Comparison of ENCODE assay signal across 8 mouse cellular contexts in genomic region chr19:24264991-24265390, GRCm38 (mm10). TPM values are rescaled to one million over a fixed set of nuclear protein-coding genes. Genes with fewer than 3 reads are reported as not detected.
DNase-seq lines count a peak whose midpoint lies in the region; ATAC-seq and TF ChIP-seq lines count a peak whose summit lies in the region.

No protein-coding gene starts in this region.

- H3K79me2 ChIP-seq in C2C12 (ENCODE audit: control insufficient read depth, insufficient read depth) = no peaks in the 10 kb centered on the region

- no peaks in the 10 kb centered on the region for H3K4me1 ChIP-seq in embryonic facial prominence, embryonic 14.5 days (ENCODE audit: control insufficient read depth, insufficient read depth, low read length)
- no peaks in the 10 kb centered on the region for H3K4me1 ChIP-seq in kidney, embryonic 14.5 days (ENCODE audit: control insufficient read depth, insufficient read depth, low read length)
- no peaks in the 10 kb centered on the region for H3K4me1 ChIP-seq in limb, embryonic 14.5 days (ENCODE audit: control insufficient read depth, insufficient read depth, low read length)
- H3K4me1 ChIP-seq in midbrain, postnatal 0 days (ENCODE audit: insufficient read depth, low read length) = no peaks in the 10 kb centered on the region

- no peak overlapping the region for H3K27ac ChIP-seq in embryonic facial prominence, embryonic 14.5 days (replicated peaks; ENCODE audit: low read depth, low read length)
- H3K27ac ChIP-seq in kidney, embryonic 14.5 days (ENCODE audit: low read depth, low read length) = no peak overlapping the region
- H3K27ac ChIP-seq in limb, embryonic 14.5 days (replicated peaks; ENCODE audit: low read depth, low read length) = no peak overlapping the region
- H3K27ac ChIP-seq in midbrain, postnatal 0 days (ENCODE audit: low read depth, low read length) = no peak overlapping the region

- H3K4me3 ChIP-seq in C2C12 (ENCODE audit: insufficient read depth, poor library complexity, severe bottlenecking) = no peak overlapping the region
- no peak overlapping the region for H3K4me3 ChIP-seq in embryonic facial prominence, embryonic 14.5 days (ENCODE audit: low read depth, low read length)
- no peak overlapping the region for H3K4me3 ChIP-seq in kidney, embryonic 14.5 days (ENCODE audit: low read length)
- H3K4me3 ChIP-seq in limb, embryonic 14.5 days (replicated peaks; ENCODE audit: low read length) = no peak overlapping the region
- H3K4me3 ChIP-seq in midbrain, postnatal 0 days (ENCODE audit: low read depth, low read length) = no peak overlapping the region

- peak; percentile 75 for DNase-seq in adrenal gland, postnatal 25 days
- DNase-seq in embryonic facial prominence, embryonic 14.5 days (ENCODE audit: low spot score) = peak; percentile 84
- DNase-seq in heart, adult 9 months (ENCODE audit: low spot score in 2 of 2) = peak; percentile 70 to 79
- DNase-seq in limb, embryonic 14.5 days (ENCODE audit: low spot score) = peak; percentile 76
- peak; percentile 82 for DNase-seq in midbrain, postnatal 0 days (ENCODE audit: low spot score)
- DNase-seq in splenic B cell, adult 2 months (ENCODE audit: low read depth, low spot score) = peak; percentile 90

- no peak overlapping the region for H3K4me2 ChIP-seq in embryonic facial prominence, embryonic 14.5 days (ENCODE audit: low read depth, low read length)
- no peak overlapping the region for H3K4me2 ChIP-seq in kidney, embryonic 14.5 days (replicated peaks; ENCODE audit: low read depth, low read length)
- H3K4me2 ChIP-seq in limb, embryonic 14.5 days (replicated peaks; ENCODE audit: low read depth, low read length, severe bottlenecking) = no peak overlapping the region
- no peak overlapping the region for H3K4me2 ChIP-seq in midbrain, postnatal 0 days (ENCODE audit: low read depth, low read length, poor library complexity, severe bottlenecking)

- TF ChIP-seq POLR2A in limb, embryonic 14.5 days (IDR thresholded peaks at IDR 0.05; ENCODE audit: borderline replicate concordance, extremely low read depth, insufficient read depth, insufficient read length) = no peak

- H3K9me3 ChIP-seq in embryonic facial prominence, embryonic 14.5 days (ENCODE audit: control insufficient read depth, low read length) = no peaks in the 10 kb centered on the region
- H3K9me3 ChIP-seq in kidney, embryonic 14.5 days (ENCODE audit: control insufficient read depth, low read length) = no peaks in the 10 kb centered on the region
- H3K9me3 ChIP-seq in limb, embryonic 14.5 days (ENCODE audit: control insufficient read depth, low read length) = no peaks in the 10 kb centered on the region
- no peaks in the 10 kb centered on the region for H3K9me3 ChIP-seq in midbrain, postnatal 0 days (ENCODE audit: low read length)

- H3K36me3 ChIP-seq in C2C12 (ENCODE audit: control insufficient read depth, insufficient read depth) = peaks cover 11% of the 10 kb centered on the region
- H3K36me3 ChIP-seq in embryonic facial prominence, embryonic 14.5 days (ENCODE audit: control insufficient read depth, insufficient read depth, low read length) = peaks cover 25% of the 10 kb centered on the region
- H3K36me3 ChIP-seq in kidney, embryonic 14.5 days (ENCODE audit: control insufficient read depth, insufficient read depth, low read length) = peaks cover 17% of the 10 kb centered on the region; the same call in 1 of the 2 replicates
- H3K36me3 ChIP-seq in limb, embryonic 14.5 days (ENCODE audit: control insufficient read depth, insufficient read depth, low read length) = peaks cover 24% of the 10 kb centered on the region
- H3K36me3 ChIP-seq in midbrain, postnatal 0 days (ENCODE audit: insufficient read depth, low read length) = no peaks in the 10 kb centered on the region
- peaks cover 2% of the 10 kb centered on the region for H3K36me3 ChIP-seq in splenic B cell, adult 2 months (ENCODE audit: control insufficient read depth, insufficient read depth, low read length, poor library complexity, severe bottlenecking)

- H3K79me3 ChIP-seq in C2C12 (ENCODE audit: low read depth) = no peaks in the 10 kb centered on the region

- TF ChIP-seq CTCF in C2C12 (IDR thresholded peaks at IDR 0.05; ENCODE audit: control insufficient read depth, insufficient read depth, insufficient read length) = peak; percentile 28
- peak; percentile 86 for TF ChIP-seq CTCF in midbrain, postnatal 0 days (IDR thresholded peaks at IDR 0.05)

- WGBS in embryonic facial prominence, embryonic 14.5 days = 48% methylated on average over 7 of the region's 7 CpGs
- WGBS in kidney, embryonic 14.5 days = 48% methylated on average over 7 of the region's 7 CpGs
- 45% methylated on average over 7 of the region's 7 CpGs for WGBS in limb, embryonic 14.5 days
- 46% methylated on average over 7 of the region's 7 CpGs for WGBS in midbrain, postnatal 0 days

- no peak overlapping the region for H3ac ChIP-seq in C2C12 (ENCODE audit: control insufficient read depth, insufficient read length, low read depth)

- H3K27me3 ChIP-seq in C2C12 (ENCODE audit: control insufficient read depth, insufficient read depth, insufficient read length) = no peaks in the 10 kb centered on the region
- no peaks in the 10 kb centered on the region for H3K27me3 ChIP-seq in embryonic facial prominence, embryonic 14.5 days (replicated peaks; ENCODE audit: control insufficient read depth, insufficient read depth, low read length)
- no peaks in the 10 kb centered on the region for H3K27me3 ChIP-seq in kidney, embryonic 14.5 days (ENCODE audit: control insufficient read depth, insufficient read depth, low read length)
- H3K27me3 ChIP-seq in limb, embryonic 14.5 days (ENCODE audit: control insufficient read depth, insufficient read depth, low read length) = no peaks in the 10 kb centered on the region
- no peaks in the 10 kb centered on the region for H3K27me3 ChIP-seq in midbrain, postnatal 0 days (ENCODE audit: insufficient read depth, low read length)
- no peaks in the 10 kb centered on the region for H3K27me3 ChIP-seq in splenic B cell, adult 2 months (ENCODE audit: control insufficient read depth, insufficient read depth, low read length, poor library complexity, severe bottlenecking)

- ATAC-seq in embryonic facial prominence, embryonic 14.5 days (ENCODE audit: low read depth) = peak; percentile 80
- ATAC-seq in kidney, embryonic 14.5 days (ENCODE audit: low FRiP score, low TSS enrichment) = peak; percentile 76
- ATAC-seq in limb, embryonic 14.5 days (ENCODE audit: low FRiP score, low read depth) = peak; percentile 68; the same call in 1 of the 2 replicates
- ATAC-seq in midbrain, postnatal 0 days (ENCODE audit: low FRiP score) = peak; percentile 71; the same call in 1 of the 2 replicates

- H3K9ac ChIP-seq in embryonic facial prominence, embryonic 14.5 days (ENCODE audit: low read depth, low read length) = no peak overlapping the region
- no peak overlapping the region for H3K9ac ChIP-seq in kidney, embryonic 14.5 days (ENCODE audit: low read depth, low read length)
- no peak overlapping the region for H3K9ac ChIP-seq in limb, embryonic 14.5 days (ENCODE audit: low read depth, low read length, severe bottlenecking)
- no peak overlapping the region for H3K9ac ChIP-seq in midbrain, postnatal 0 days (replicated peaks; ENCODE audit: low read length, poor library complexity, severe bottlenecking)

TF ChIP-seq in C2C12, 6 proteins besides CTCF, POLR2A, EP300 and RAD21:
- no peak for TF ChIP-seq USF1 (IDR thresholded peaks at IDR 0.05; ENCODE audit: low read depth)
- no peak for TF ChIP-seq MYOD1 (IDR thresholded peaks at IDR 0.05; ENCODE audit: control insufficient read depth, insufficient read length, low read depth)
- no peak for TF ChIP-seq CEBPB (IDR thresholded peaks at IDR 0.05; ENCODE audit: low read depth)
- no peak for TF ChIP-seq FOSL1 (IDR thresholded peaks at IDR 0.05; ENCODE audit: insufficient read depth, low read length, poor library complexity, severe bottlenecking)
- no peak for TF ChIP-seq MYOG (IDR thresholded peaks at IDR 0.05; ENCODE audit: control insufficient read depth, extremely low read depth, insufficient read length)
- TF ChIP-seq MAX (IDR thresholded peaks at IDR 0.05) = no peak

RNA-seq across cellular contexts. Expression of gene Fxn, which starts 15.4 kb away (rescaled TPM):
- polyA plus RNA-seq in C2C12 (2012; fragmentation: generic; extraction: Trizol) = 34.1 TPM
- 17.8 and 18.5 TPM in 2 replicates for total RNA-seq in adrenal gland, postnatal 25 days (2021)
- polyA plus RNA-seq in embryonic facial prominence, embryonic 14.5 days (2014; fragmentation: Nextera tagmentation; extraction: Ambion mirVana) = 38.6 and 39.4 TPM in 2 replicates
- 57.8 and 62.0 TPM in 2 replicates for polyA plus RNA-seq in kidney, embryonic 14.5 days (2014; fragmentation: Nextera tagmentation; extraction: Ambion mirVana)
- polyA plus RNA-seq in limb, embryonic 14.5 days (2012; rRNA removed) = 23.4 and 24.1 TPM in 2 replicates
- polyA plus RNA-seq in limb, embryonic 14.5 days (2014; fragmentation: Nextera tagmentation; extraction: Ambion mirVana) = 41.2 and 43.5 TPM in 2 replicates
- 24.6 and 25.4 TPM in 2 replicates for total RNA-seq in midbrain, postnatal 0 days (2014; rRNA removed)
- polyA plus RNA-seq in midbrain, postnatal 0 days (2015; fragmentation: Nextera tagmentation; extraction: Ambion mirVana) = 42.5 and 43.7 TPM in 2 replicates

RNA-seq across cellular contexts. Expression of gene Tjp2, which starts 40.2 kb away (rescaled TPM):
- 22.1 TPM for polyA plus RNA-seq in C2C12 (2012; fragmentation: generic; extraction: Trizol)
- 7.2 and 8.9 TPM in 2 replicates for total RNA-seq in adrenal gland, postnatal 25 days (2021)
- polyA plus RNA-seq in embryonic facial prominence, embryonic 14.5 days (2014; fragmentation: Nextera tagmentation; extraction: Ambion mirVana) = 14.7 and 16.1 TPM in 2 replicates
- polyA plus RNA-seq in kidney, embryonic 14.5 days (2014; fragmentation: Nextera tagmentation; extraction: Ambion mirVana) = 18.3 and 34.9 TPM in 2 replicates
- polyA plus RNA-seq in limb, embryonic 14.5 days (2012; rRNA removed) = 9.9 and 12.1 TPM in 2 replicates
- polyA plus RNA-seq in limb, embryonic 14.5 days (2014; fragmentation: Nextera tagmentation; extraction: Ambion mirVana) = 14.9 and 17.2 TPM in 2 replicates
- 18.2 and 18.7 TPM in 2 replicates for total RNA-seq in midbrain, postnatal 0 days (2014; rRNA removed)
- 11.0 and 11.2 TPM in 2 replicates for polyA plus RNA-seq in midbrain, postnatal 0 days (2015; fragmentation: Nextera tagmentation; extraction: Ambion mirVana)
